Mouse (Mus musculus) gastrocnemius, adult 8-10 months (tissue): Measurements from ENCODE around the gene Rps12. TPM values are rescaled to one million over a fixed set of nuclear protein-coding genes. Genes with fewer than 3 reads are reported as not detected.

Experiments
- DNase-seq, 2 experiments: peaks; one replicate each; pipeline ENCODE4 v3.0.0; 2022; ENCODE audit warnings: low spot score in 2 of 2
- total RNA-seq, 4 experiments: library from RNA; stranded (reverse); gene quantifications; 2 replicates each; pipeline ENCODE4 v1.2.4; 2022

The Rps12 gene
- 100 to 1,000 TPM; 127 to 219 (median 169) TPM for total RNA-seq

DNA sequence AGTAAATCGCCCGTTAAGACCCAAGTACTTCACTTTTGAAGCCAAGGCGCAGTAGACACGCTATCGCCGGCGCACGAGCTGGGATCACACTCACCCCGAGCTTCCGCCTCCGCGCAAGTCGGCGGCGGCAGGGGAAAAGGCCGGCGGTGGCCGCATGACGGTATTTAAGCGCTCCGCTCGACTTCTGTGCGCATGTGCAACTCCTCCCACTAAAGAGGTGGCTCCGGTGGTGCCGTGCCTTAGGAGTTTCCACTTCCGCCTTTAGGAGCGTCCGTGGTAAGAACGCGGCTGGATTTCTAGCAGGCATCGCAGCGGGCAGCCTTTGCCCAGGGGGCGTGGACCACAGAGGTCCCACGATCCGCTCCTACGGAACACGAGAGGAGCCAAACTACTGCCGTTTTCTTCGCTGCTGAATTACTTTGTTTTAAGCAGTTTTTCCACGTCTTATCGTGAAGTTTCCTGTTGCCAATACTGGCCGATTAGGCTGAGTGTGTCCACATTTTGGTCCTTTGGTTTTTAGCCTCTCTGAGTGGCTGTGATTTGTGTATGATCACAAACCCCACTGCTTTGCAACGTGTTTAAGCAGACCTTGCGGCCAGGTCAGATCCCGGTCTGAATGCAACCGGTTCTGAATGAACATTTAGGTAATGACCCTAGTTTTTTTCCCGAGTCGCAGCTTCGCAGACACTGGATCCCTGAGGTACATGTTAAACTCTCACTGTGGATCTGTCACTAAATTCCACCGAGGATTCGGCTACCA is at the start of gene Rps12:
Gene Rps12, minus strand, starts transcription at position 214 of the 760 bp plus-strand sequence.
- peak; percentile 99 for DNase-seq

- no peak for DNase-seq
These were observed 49.2 kb upstream of the Rps12 start for GRCm38 (mm10) chr10:23836003-23836964.

DNA sequence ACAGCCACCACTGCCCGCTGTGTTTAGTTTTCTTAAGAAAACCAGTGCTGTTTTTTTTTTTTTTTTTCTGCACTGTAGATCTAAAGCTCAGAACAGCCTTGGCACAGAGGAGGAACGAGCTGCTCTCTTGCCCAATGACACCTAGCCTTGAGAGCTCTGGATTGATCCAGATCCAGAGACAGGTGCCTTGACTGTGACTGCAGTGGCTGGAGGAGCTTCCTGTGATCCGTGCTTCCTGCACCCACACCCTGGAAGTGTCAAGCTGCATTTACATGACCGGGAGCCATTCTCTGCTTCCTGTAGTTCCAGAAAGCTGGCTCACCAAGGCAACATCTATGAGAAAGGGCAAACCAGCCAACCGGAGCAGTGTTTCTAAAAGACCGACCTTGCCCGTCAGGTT is 39.4 kb upstream of the Rps12 start:
- no peak for DNase-seq

- no peak for DNase-seq
These were observed 29.2 kb upstream of the Rps12 start for GRCm38 (mm10) chr10:23816241-23816640.

DNA sequence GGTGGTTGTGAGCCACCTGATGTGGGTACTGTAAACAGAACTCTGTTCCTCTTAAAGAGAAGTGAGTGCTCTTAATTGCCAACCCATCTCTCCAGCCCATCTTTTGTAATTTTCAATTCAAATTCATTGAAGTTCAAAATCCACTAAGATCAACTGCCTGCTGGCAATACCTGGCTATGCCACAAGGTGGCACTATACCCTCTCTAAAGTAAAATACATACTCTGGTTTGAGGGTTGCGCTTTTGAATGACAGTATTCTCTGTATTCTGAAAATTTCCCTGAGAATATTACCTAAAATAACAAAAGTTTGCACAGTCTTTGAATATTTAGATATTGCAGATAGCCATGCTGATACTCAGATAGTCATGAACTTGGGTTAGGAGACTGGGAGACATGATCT is 28.1 kb upstream of the Rps12 start:
- peak; percentile 32 to 44 for DNase-seq

DNA sequence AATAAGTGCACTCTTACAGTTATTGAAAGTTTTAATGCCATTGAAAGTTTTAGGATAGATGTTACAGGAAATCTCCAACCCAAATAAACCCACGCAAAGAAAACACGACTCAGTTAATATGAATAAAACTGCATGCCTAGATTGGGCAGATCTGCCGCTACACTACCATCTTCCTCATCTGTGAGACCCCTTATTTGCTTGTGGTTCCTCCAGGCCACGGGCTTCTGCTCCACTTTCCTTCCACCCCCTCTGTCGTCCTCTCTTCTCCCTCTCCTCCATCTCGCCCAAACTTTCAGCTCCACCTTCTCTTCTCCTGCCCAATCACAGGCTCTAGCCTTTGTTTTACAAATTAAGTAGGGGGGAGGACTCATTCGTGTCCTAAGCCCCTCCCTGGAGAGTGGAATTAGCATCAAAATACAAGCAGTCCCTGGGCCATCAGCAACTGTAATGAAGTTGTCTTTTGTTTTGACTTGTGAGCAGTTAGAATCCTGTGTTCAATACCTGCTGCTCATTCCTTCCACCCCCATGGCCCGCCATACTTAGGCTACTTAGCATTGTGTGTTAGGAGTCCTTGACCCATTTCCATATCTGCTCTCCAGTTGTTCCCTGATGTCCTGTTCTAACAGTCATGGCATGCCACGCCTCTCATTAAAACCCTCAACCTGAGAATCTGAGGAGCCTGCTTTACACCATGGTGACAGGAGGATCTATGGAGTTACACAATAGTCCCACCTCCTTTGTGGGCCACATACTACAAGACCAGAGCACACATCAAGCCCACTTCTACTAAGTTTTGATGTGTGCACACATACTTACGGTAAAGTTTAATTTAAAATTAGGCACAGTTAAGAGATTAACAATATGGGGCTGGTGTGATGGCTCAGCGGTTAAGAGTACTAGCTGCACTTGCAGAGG is 26.0 kb upstream of the Rps12 start:
- no peak for DNase-seq

DNA sequence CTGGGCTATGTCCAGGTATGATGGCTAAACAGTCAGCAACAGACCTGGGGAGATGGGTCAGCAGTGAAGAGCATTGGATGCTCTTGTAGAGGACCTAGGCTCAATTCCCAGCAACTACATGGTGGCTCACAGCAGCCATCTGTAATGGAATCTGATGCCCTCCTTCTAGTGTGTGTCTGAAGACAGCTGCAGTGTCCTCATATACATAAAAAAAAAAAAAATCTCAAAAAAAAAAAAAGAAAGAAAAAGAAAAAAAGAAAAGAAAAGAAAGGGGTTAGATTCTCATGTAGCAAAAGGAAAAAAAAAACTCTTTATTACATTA is 25.3 kb upstream of the Rps12 start:
- DNase-seq, result no peak

GRCm38 (mm10) chr10:23811635-23812437 is 24.8 kb upstream of the Rps12 start:
- DNase-seq, result peak; percentile 13 to 21

GRCm38 (mm10) chr10:23806201-23806600 is 19.1 kb upstream of the Rps12 start:
- no peak for DNase-seq

DNA sequence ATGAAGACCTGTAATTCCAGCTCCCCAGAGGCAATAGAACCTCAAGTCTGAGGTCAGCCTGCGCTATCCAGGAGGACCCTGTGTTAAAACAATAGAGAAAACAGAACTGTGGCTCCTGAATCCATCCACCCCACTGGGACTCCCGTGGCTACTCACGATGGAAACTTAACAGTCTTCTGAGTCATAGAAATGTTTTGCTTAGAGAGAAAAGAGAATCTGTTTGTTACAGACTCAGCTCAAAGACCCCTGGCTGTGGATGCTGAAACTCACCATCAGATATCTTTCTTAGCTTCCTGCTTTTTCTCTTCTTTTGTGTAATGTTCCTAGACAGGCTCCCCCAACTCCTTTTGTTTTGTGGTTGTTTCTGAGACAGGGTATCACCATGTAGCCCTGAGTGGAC is 17.6 kb upstream of the Rps12 start:
- DNase-seq, result no peak

DNA sequence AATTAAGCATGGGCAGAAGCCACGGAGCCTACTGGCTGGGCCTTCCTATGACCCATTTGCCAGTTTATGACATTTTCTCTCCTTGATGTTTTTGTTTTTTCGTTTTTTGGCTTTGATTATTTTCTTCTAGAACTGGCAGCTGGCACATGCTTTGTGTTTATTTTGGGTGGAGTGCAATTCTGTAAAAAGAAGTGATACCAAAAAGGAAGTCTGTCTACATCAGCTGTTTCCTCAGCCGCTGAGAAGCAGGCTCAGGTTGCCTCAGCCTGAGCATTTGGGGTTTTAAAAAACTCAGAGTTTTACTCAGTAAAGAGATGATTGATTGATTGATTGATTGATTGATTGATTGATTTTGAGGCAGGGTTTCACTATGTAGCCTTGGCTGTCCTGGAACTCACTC is 15.8 kb upstream of the Rps12 start:
- no peak for DNase-seq

DNA sequence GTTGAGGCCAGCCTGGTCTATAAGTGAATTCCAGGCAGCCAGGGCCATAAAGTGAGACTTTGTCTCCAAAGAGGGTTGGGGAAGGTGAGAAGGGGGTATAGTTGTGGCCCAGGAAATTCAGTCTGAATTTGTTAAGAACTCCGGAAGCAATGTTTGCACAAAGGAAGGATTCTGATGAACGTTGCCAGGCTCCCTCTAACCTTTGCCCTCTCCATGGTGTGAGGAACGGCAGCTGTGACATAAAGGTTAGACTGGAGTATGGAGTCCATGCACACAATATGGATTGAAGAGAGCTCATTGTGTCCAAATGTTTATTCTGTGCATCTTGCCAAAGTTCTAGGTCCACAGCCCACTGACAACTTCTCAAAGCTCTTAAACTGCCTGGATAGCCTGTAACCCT is 12.9 kb upstream of the Rps12 start:
- DNase-seq, result no peak

- DNase-seq, result no peak
These were observed 11.1 kb upstream of the Rps12 start for GRCm38 (mm10) chr10:23798142-23798541.

DNA sequence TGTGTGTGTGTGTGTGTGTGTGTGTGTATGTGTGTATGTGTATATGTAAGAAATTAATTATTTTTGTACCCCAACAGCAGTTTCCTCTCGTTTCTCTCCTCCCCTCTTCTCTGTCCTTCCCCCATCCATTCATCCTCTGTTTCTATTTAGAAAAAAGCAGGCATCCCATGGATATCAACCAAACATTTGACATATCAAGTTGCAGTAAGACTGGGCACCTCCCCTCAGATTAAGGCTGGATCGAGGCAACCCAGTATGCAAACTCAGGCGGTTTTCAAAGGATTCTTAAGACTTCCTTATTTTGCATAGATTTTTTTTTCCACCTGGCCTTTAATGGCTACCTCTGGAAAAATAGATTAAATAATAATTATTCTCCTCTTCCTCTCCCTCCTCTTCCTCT is 10.5 kb upstream of the Rps12 start:
- DNase-seq, result no peak

GRCm38 (mm10) chr10:23796551-23797503 is 9.8 kb upstream of the Rps12 start, which contains the start of gene Slc18b1:
Slc18b1 (plus strand) TSS chr10:23796986.
- DNase-seq, result peak; percentile 9 to 15

DNA sequence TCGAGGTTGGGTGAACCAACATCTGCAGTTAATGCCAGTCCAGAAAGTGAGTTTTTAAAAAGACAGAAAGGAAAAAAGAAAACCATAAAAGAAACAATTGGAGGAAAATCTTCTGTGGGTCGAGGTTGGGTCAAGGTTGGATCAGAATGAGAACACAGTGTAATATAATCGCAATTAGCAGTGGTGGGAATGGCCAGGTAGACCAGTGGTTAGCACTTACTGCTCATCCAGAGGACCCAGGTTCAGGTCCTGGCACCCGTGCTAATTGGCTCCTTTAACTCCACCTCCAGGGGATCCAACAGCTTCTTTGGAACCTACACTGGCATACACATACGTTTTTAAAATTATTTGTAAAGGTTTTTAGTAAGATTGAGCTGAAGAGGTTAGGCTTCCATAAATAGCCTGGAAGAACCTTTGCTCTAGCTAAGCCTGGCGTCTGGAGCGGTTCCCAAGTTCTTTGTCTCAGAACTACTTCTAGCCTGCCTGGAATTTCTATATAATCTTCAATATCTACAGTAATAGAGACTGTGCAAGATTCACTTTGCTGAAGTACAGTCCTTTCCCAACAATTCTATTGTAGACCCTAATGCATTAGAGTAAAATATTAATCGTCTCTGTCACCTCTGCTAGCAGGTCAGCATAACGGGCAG is 8.9 kb upstream of the Rps12 start:
- no peak for DNase-seq

DNA sequence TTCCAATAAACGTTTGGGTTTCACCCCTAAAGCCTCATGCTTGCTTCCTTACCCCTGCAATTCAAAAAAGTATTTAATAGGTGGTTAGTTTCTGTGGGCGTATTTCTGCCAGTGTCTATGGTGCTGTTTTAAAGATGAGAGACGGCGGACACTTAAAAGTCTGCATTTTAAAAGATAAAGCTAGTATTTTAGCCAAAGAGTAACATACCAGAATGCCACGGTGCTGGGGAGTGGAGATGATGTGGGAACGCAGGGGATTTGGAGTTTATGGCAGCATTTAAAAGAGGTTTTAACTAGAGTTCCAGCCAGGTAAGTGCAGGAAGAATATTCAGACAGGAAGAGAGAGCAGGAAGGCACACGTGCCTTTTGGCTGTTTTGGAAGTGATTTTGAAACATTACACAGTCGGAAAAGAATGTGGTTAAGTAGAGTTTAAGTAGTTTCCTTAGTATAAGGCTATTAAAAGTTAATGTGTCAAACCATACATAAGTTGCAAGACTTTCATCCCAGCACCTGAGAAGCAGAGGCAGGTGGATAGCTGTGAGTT is 1.1 kb upstream of the Rps12 start:
- DNase-seq, result no peak

DNA sequence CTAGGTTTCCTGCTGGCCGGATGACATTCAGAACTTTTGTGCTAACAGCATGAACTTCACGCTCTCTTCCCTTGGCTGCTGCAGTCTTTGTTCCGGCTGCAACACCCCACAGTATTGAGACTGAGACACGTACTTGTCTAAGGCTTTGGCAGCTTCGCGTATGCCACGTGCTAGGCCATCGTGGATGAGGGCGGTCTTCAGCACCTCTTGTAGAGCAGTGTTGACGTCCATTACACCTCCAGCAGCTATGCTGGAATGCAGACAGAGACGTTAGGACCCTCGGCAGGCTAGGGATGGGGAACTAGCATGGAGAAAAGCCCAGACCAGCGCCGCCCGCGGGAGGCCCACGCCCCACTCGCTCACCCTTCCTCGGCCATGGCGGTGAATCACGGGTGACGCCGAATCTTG is 440 bp downstream of the Rps12 start:
- peak in 1 of 2 experiments; percentile 4 for DNase-seq

- no peak for DNase-seq
These were observed 1.0 kb downstream of the Rps12 start for GRCm38 (mm10) chr10:23786040-23786439.
